Mouse (Mus musculus) layer of hippocampus, adult 2 months (tissue): ENCODE data around the gene Fam107a. TPM values are rescaled to one million over a fixed set of nuclear protein-coding genes. Genes with fewer than 3 reads are reported as not detected.
A peak's percentile ranks its signal among the peaks of the same experiment; 100 is the strongest.

Experiments used
- DNase-seq, 2 experiments: peaks; one replicate each; pipeline ENCODE4 v3.0.0; 2022; ENCODE audit warnings: low spot score in 2 of 2
- H3K27ac ChIP-seq: fragments of 200-600 bp; 2 replicates; pipeline ENCODE4 v1.8.1; 2022
- H3K4me3 ChIP-seq: fragments of 200-600 bp; 2 replicates; pipeline ENCODE4 v1.8.1; 2022; ENCODE audit warnings: mild to moderate bottlenecking
- CTCF ChIP-seq: fragments of 200-600 bp; conservative IDR thresholded peaks from 2 replicates; pipeline ENCODE4 v1.8.1; 2022; ENCODE audit warnings: antibody characterized with exemption, mild to moderate bottlenecking, moderate library complexity
- total RNA-seq, 2 experiments: library from RNA; stranded (reverse); gene quantifications; 2 replicates each; pipeline ENCODE4 v1.2.3; 2021

Fam107a gene
- total RNA-seq, 2 experiments from 2014 or later: 275 to 282 TPM

DNA sequence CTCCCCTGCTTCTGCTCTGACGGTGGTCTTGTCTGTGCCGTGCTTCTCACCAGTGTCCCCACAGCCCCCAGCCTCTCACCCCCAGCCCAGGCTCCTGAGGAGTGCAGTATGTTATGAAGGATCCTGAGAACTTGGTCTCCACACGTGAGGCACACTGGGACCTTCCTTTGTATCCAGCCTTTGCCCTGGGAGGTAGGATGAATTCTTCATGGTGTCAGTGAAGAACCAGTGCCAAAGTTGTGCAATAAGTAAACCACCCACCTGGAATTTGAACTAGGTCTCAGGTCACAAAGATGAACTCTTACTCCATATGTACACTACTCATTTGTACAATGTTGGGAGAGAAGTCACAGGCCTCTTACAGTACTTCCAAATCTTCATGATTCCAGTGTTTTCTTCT, 58.7 kb downstream of the Fam107a start, which contains the start of gene Acox2:
Gene Acox2, minus strand, starts transcription at position 188 of the 400 bp plus-strand sequence.
- no peak for TF ChIP-seq CTCF
- no peak within 1 kb of the TSS for H3K27ac ChIP-seq
- no peak within 1 kb of the TSS for H3K4me3 ChIP-seq
- no peak for DNase-seq

DNA sequence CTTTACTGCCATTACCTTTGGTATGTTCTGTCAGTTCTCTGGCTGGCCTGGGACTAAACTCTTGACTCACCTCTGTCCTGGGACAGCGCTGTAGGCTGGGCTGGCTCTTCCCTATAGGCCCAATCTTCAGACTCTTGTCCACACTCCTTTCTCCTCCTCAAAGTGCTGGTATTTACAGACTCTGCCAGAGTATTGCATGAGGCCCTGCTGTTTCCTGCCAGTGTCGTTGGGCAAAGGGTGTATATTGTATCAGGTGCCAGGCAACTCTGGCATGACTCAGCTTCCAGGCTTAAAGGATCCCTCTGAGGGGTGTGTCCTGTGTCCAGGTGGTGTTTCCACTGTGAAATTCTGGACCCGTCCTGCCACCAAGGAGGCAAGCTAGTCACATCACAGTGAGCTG, 59.1 kb downstream of the Fam107a start:
- H3K4me3 ChIP-seq: no peak overlapping the region
- DNase-seq: no peak
- no peak overlapping the region for H3K27ac ChIP-seq
- no peak for TF ChIP-seq CTCF

DNA sequence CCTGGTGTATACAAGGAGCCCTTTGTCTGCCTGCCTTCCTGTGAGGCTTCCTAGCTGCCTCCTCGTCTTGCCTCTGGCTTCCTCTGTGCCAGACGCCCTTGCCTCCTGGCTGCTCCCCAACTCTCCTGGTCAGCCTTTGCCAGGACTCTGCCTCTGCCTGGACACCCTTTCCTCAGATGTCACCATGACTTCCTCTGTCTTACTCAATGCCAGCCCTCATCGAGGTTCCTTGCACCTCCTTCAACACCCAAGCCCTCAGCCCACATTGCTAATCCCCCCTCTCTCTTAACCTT, 59.5 kb downstream of the Fam107a start:
- no peak overlapping the region for H3K4me3 ChIP-seq
- no peak overlapping the region for H3K27ac ChIP-seq
- no peak for DNase-seq
- no peak for TF ChIP-seq CTCF

DNA sequence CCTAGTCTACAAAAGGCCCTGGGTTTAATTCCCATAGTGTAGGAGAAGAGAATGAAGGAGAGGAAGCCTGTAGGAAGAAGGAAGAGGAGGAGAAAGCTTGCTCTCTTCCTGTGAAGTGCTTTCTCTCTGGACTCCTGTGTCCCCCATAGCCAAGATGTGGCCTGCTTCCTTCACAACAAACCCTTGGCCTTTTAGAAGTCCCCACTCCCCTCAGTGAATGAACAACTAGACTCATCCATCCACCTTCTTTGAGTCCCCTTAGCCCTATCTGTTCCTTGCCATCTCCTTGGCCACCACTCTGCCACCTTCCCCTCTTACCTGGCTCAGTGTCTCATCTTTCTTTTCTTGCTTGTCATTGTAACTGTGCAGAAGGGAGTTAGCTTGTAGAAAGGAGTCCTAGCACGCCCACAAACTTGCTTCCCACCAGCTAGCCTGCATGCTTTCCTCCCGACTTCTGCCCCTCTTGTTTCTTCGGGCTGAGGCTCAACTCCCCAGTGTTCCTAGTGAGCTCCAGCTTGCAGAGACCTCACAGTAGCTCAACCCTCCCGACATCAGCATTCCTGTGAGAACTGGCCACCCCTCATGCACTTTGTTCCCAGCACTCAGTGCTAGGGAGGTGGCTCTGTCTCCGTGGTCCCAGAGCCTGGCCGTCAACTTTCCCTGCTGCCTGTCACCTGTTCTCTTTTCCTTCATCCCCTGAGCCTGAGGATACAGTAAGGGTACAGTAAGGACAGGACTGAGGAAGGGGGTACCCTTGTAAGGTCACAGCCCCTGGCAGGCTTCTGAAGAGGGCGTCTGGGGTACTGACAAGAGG, 60.1 kb downstream of the Fam107a start:
- no peak for TF ChIP-seq CTCF
- Histone ChIP-seq H3K27ac (no peak overlapping the region), H3K4me3 (no peak overlapping the region)
- DNase-seq: no peak

DNA sequence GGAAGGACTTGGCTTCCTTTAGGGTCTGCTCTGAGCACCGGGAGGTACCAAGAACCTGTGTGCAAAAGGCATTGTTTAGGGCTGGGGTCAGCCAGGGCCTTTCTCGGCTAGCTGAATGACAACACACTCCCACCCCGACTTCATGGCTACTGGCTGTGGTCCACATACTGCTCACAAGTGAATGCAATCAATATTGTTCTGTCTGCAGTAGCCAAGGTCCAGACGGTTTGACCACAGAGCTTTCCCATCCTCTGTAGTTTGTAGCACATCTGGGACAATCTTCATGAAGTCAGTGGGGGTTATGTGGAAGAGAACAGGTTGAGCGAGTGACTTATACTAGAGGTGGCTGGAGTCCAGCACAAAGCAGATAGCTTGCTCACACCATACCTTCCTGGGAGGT, 60.9 kb downstream of the Fam107a start:
- no peak for DNase-seq
- H3K4me3 ChIP-seq: no peak overlapping the region
- H3K27ac ChIP-seq: no peak overlapping the region
- TF ChIP-seq CTCF: no peak

DNA sequence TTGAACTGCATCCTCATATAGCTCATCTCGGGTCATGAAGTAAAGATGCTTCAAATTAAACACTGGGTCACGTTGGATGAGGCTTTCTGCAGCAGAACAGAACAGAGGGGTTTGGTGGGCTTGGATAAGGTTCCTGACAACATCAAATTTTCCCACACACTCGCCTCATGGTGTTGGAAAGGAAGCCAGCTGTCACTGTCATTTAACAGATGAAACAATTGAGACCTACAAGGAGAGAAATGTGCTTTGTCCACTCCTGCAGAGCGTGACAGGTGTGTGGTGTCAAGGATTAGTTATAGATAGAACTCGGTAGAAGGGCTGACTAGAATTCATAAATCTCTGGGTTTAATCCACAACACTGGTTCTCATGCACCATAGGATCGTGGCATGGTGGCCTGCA, 61.8 kb downstream of the Fam107a start:
- no peak for DNase-seq
- no peak overlapping the region for H3K27ac ChIP-seq
- TF ChIP-seq CTCF: no peak
- no peak overlapping the region for H3K4me3 ChIP-seq

DNA sequence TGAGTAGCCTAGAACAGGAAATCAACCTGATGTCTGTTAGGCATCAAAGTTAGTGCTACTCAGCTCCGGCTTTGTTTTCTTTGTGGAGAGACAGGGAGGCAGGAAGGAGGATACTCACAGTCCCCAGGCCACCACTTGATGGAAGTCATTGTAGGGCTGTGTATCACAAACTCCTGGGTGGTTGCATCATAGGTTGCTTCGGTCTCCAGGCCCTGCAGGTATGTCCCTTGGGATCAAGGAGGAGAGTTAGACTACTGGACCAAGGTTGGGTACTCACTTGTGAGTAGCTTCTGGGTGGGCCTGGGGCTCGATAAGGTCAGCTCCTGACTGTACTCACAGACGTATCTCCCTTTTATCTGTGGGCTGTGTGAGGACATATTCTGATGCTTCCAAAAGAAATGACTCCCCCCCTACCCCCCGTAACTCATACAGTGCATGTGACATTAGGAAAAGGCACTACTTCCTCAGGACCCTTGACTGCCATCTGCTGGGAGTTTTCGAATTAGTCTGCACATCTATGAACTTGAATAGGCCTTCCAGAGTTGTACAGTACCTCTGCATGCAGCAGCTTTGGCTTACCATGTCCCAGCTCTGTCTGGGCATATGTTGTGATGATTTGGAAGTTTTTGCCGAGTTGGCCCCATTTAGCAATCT, 62.6 kb downstream of the Fam107a start:
- TF ChIP-seq CTCF: peak; percentile 76
- Histone ChIP-seq H3K27ac (no peak overlapping the region), H3K4me3 (no peak overlapping the region)
- peak; percentile 67 to 73 for DNase-seq

DNA sequence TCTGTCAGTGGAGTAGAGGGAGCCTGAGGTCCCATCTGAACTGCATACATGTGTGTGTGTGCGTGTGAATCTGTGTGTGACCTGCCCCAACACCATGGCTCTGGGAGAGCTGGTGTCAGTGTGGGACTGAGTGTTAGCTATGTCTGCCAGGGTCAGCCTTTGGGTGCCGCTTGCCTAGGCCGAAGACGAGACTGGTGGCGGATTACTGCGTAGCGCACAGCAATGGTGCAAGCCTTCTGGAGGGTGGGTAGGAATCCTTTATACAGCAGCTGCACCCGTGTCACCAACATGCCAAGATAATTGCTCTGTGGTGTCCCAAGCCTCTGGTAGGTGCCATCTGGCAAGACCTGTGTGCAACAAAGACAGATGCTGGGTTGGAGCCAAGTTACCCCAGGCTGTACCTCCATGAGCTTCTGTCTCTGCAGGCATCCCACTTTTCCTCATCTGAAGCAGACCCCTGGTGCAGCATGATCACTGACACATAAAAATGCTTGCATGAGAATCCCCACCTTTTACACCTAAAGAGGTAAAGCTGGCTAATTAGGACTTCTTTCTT, 66.4 kb downstream of the Fam107a start:
- no peak overlapping the region for H3K27ac ChIP-seq
- DNase-seq: no peak
- TF ChIP-seq CTCF: no peak

DNA sequence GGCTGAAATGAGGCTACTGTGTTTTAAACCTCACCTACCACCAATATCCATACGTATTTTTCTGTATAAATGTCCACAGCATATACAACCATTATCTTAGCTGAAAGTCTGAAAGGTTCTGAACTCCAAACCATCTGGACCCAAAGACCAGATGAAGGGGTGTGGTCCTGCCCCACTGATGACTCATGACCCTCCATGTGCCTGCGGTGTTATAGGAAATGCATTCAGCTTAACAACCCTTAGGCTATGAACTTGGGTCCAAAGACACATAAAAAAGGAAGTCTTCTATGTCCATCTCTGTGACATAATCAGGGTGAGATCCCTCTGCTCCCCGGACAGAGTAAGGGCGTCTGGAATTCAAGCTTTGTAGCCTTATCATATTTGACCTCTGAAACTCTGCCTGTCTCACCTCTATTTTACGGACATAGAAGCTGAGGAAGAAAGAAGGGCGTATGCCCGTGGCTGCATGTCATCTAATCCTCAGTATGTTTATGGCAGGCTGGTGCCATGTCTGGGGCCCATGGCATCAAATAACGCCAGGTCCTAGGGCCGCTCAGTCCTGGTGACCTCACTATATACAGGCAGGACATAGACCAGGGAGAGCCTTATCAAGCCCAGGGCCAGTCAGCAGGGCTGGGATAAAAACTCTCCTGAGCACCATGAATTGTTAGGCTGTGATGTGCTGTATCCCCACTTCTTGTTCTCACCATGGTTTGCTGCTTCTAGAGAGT, 67.5 kb downstream of the Fam107a start:
- DNase-seq: no peak
- H3K4me3 ChIP-seq: no peak overlapping the region
- no peak for TF ChIP-seq CTCF

More for the DNA sequence above, 66.4 kb downstream of the Fam107a start:
- H3K4me3 ChIP-seq: no peak overlapping the region

DNA sequence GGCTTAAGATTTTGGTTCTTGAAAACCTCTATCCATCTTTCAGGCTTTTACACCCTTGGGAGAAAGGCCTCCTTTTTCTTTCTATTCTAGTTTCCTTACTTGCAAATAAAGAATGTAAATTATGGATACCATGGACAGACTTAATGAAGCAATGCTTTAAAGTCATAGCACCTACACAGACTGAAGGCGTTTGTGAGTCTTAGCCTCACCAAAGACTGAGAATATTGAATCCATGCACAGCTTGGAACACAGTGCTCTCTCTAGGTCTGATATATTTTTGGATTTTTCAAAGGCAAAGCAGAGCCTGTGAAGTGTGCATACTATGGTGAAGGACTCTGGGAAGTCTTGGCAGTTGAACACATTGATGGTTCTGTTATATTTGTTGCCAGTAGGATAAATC, 68.6 kb downstream of the Fam107a start:
- Histone ChIP-seq H3K27ac (no peak overlapping the region), H3K4me3 (no peak overlapping the region)
- TF ChIP-seq CTCF: no peak
- no peak for DNase-seq

More for the DNA sequence above, 67.5 kb downstream of the Fam107a start:
- H3K27ac ChIP-seq: no peak overlapping the region

DNA sequence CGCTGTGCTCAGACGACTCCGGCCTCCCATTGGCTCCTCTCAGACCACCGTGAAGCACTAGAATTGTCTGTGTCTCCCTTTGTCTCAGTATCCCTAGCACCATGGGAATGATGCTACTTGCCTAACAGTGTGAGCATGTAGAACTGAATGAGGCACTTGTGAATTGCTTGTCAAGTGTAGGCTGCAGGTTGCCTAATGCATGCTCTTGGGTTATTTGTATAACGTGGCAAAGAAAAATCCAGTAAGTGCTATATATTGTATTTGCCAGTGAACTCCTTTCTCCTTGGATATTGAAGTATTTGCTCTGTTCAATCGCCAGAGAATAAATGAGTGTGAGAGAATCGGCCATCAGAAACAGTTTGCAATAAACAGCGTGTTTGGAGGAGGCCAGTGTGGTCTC, 70.9 kb downstream of the Fam107a start:
- no peak overlapping the region for H3K4me3 ChIP-seq
- no peak for TF ChIP-seq CTCF

More for the DNA sequence above, 70.9 kb downstream of the Fam107a start:
- H3K27ac ChIP-seq: no peak overlapping the region
- DNase-seq: no peak

Other genes starting within 250 kb of the Fam107a start
- 10 to 100 TPM; 30.5 to 31.7 TPM for gene Rpp14, start 237.7 kb downstream of the Fam107a start, total RNA-seq
- 10 to 100 TPM; 28.5 to 28.9 TPM for gene Pxk, start 219.8 kb downstream of the Fam107a start, total RNA-seq
- gene Pdhb, start 145.0 kb downstream of the Fam107a start, total RNA-seq: 100 to 1,000 TPM; 176 to 185 TPM
- gene Kctd6, start 103.9 kb downstream of the Fam107a start, total RNA-seq: 10 to 100 TPM; 69.1 to 79.4 TPM
- not detected for gene Acox2, start 58.7 kb downstream of the Fam107a start, total RNA-seq
- gene Oit1, start 60.7 kb upstream of the Fam107a start, total RNA-seq: not detected